Mouse (Mus musculus) T-cell, adult 66 days (primary cell): ENCODE data around the gene Commd6. TPM values are rescaled to one million over a fixed set of nuclear protein-coding genes. Genes with fewer than 3 reads are reported as not detected.

Source experiments
- total RNA-seq, 2 experiments: library from RNA; stranded (reverse); gene quantifications; 3 replicates in 1 of 2; 4 replicates in 1 of 2; pipeline ENCODE4 v1.2.4; 2023

Gene Commd6
- 10 to 100 TPM; 55.2 to 58.9 TPM for total RNA-seq

GRCm38 (mm10) chr14:101640153-101640843 is at the start of gene Commd6:
Gene Commd6, minus strand, starts transcription at chr14:101640686.

GRCm38 (mm10) chr14:101653581-101654525 is 13.4 kb upstream of the Commd6 start, which contains the start of gene Uchl3:
Gene Uchl3, plus strand, starts transcription at chr14:101653967.

GRCm38 (mm10) chr14:101608519-101609368 is 31.7 kb downstream of the Commd6 start, which contains the start of gene Tbc1d4:
Gene Tbc1d4, minus strand, starts transcription at chr14:101609191.

Other genes with a start within 250 kb of the Commd6 start
- 10 to 100 TPM; 29.1 to 29.4 TPM for gene Tbc1d4, start 31.5 kb downstream of the Commd6 start, total RNA-seq
- gene Uchl3, start 13.3 kb upstream of the Commd6 start, total RNA-seq, result 10 to 100 TPM; 36.3 to 43.0 TPM
- not detected for gene Gm9922, start 89.1 kb upstream of the Commd6 start, total RNA-seq
- gene Lmo7, start 89.3 kb upstream of the Commd6 start, total RNA-seq, result under 1 TPM in 1 of 2 experiments, not detected in 1; 0.39 TPM